Mouse (Mus musculus): Measurements from ENCODE around the gene Tedc2.

DNA sequence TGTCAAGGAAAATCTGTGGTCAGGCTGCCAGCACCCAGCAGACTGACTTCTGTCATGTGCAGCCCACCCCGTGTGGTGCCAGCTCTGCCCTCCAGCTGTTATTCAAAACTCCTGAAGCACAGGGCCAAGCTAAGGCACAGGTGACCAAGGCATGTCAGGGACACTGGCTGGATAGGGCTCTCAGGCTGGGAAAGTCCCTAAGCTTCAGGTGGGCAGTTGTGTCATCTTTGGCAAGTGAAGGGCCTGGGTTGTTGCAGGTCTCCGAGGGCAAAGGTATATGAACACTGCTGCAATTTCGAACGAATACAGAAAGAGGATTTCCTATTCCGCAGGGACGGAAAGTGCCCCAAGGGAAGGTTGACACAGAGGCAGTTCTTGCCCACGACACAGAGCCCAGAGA lies 15.8 kb downstream of the Tedc2 start:
- TF ChIP-seq POLR2A (IDR thresholded peaks at IDR 0.05; ENCODE audit: low read depth, low read length) (no peak), CTCF (IDR thresholded peaks at IDR 0.05; ENCODE audit: extremely low read depth, insufficient read length, insufficient replicate concordance, low read depth, low read length) (no peak)
